Mouse (Mus musculus) ES-E14 (cell line): ENCODE data around the gene Foxd1. TPM values are rescaled to one million over a fixed set of nuclear protein-coding genes. Genes with fewer than 3 reads are reported as not detected.
A peak's percentile ranks its signal among the peaks of the same experiment; 100 is the strongest.

ENCODE experiments used
- DNase-seq: peaks from one replicate; pipeline ENCODE4 v3.0.0-alpha.2; 2013; ENCODE audit warnings: low read depth, low spot score
- H3K27ac ChIP-seq: 2 replicates; pipeline ENCODE4 v1.5.1; 2012; ENCODE audit warnings: low read depth, mild to moderate bottlenecking, low read length, moderate library complexity, mixed read lengths; ENCODE audit not compliant: poor library complexity, insufficient read depth, severe bottlenecking
- H3K36me3 ChIP-seq: 2 replicates; pipeline ENCODE4 v1.6.1; 2012; ENCODE audit warnings: mild to moderate bottlenecking, low read length, moderate library complexity, mixed read lengths; ENCODE audit not compliant: control insufficient read depth, poor library complexity, insufficient read depth, severe bottlenecking
- H3K4me1 ChIP-seq, 2 experiments: fragments of 150-350 bp in 1 of 2; sonication (generic) in 1 of 2; 2 replicates each; pipeline ENCODE4 v1.6.1; 2012; ENCODE audit warnings: low read length in 2 of 2, mild to moderate bottlenecking in 1 of 2, mixed read lengths in 1 of 2; ENCODE audit not compliant: control insufficient read depth in 2 of 2, insufficient read depth in 2 of 2, poor library complexity in 1 of 2
- H3K4me3 ChIP-seq, 2 experiments: fragments of 150-350 bp in 1 of 2; sonication (generic) in 1 of 2; 2 replicates each; pipeline ENCODE4 v1.5.1; 2012; ENCODE audit warnings: low read length in 2 of 2, low read depth in 1 of 2, mild to moderate bottlenecking in 1 of 2, mixed read lengths in 1 of 2; ENCODE audit not compliant: insufficient read depth in 1 of 2, poor library complexity in 1 of 2, severe bottlenecking in 1 of 2
- H3K9ac ChIP-seq: 2 replicates; pipeline ENCODE4 v1.6.1; 2012; ENCODE audit warnings: low read depth, mild to moderate bottlenecking, low read length, mixed read lengths; ENCODE audit not compliant: poor library complexity, insufficient read depth, severe bottlenecking
- H3K9me3 ChIP-seq: fragments of 150-350 bp; sonication (generic); 2 replicates; pipeline ENCODE4 v1.6.1; 2012; ENCODE audit warnings: low read depth, mild to moderate bottlenecking, low read length; ENCODE audit not compliant: control insufficient read depth, insufficient read depth
- CHD2 ChIP-seq: IDR thresholded peaks from 2 replicates; pipeline ENCODE4 v1.6.1; 2014; ENCODE audit warnings: mild to moderate bottlenecking, low read depth, low read length, inconsistent platforms
- HCFC1 ChIP-seq: IDR thresholded peaks from 2 replicates; pipeline ENCODE4 v1.6.1; 2012; ENCODE audit warnings: low read length, inconsistent platforms, borderline replicate concordance; ENCODE audit not compliant: insufficient read depth
- MAFK ChIP-seq: IDR thresholded peaks from 2 replicates; pipeline ENCODE4 v1.6.1; 2014; ENCODE audit warnings: mild to moderate bottlenecking, low read depth, low read length, inconsistent platforms; ENCODE audit not compliant: insufficient read depth
- ZC3H11A ChIP-seq: IDR thresholded peaks from 2 replicates; pipeline ENCODE4 v1.6.1; 2012; ENCODE audit warnings: low read depth, mild to moderate bottlenecking, inconsistent platforms, low read length, borderline replicate concordance
- ZNF384 ChIP-seq: IDR thresholded peaks from 2 replicates; pipeline ENCODE4 v1.6.1; 2012; ENCODE audit warnings: low read depth, low read length, inconsistent platforms
- in situ Hi-C, 2 experiments: fragments of 600-800 bp; cut with MboI; formaldehyde crosslinking; loops; one replicate each; pipeline ENCODE4 v1.15.1; 2025; ENCODE audit warnings: low sequenced_read_pairs in 2 of 2, inconsistent platforms in 1 of 2; ENCODE audit not compliant: unreplicated experiment in 2 of 2
- total RNA-seq: library from RNA; depleted of rRNA; stranded (reverse); fragments of 300-350 nt; gene quantifications from 2 replicates; pipeline ENCODE4 v1.2.3, GENCODE M21; 2012

Gene Foxd1
- total RNA-seq, 1 experiment = 0.22 TPM

- peaks cover 0 to 4% of the 10 kb centered on the region in 2 experiments; a peak in 1 of 4 replicates for H3K4me1 ChIP-seq
- TF ChIP-seq MAFK = no peak
- no peak for TF ChIP-seq ZC3H11A
- in situ Hi-C loops = loop anchor here (10.0 kb wide), 2 partner anchors 90 to 140 kb away; no protein-coding TSS in a partner anchor
- no peak overlapping the region for H3K27ac ChIP-seq
- no peak overlapping the region for H3K4me3 ChIP-seq
- H3K9ac ChIP-seq = no peak overlapping the region
- no peak for DNase-seq
- no peaks in the 10 kb centered on the region for H3K36me3 ChIP-seq
- no peaks in the 10 kb centered on the region for H3K9me3 ChIP-seq
Observed at GRCm38 (mm10) chr13:98365081-98365480, 11.0 kb downstream of the Foxd1 start.

GRCm38 (mm10) chr13:98365766-98366421 is 11.9 kb downstream of the Foxd1 start:
- Histone ChIP-seq H3K4me3 (peak overlapping the region; percentile 37 to 56), H3K9ac (peak overlapping the region; percentile 17; the same call in 1 of the 2 replicates), H3K4me1 (peaks cover 0 to 4% of the 10 kb centered on the region in 2 experiments; a peak in 1 of 4 replicates), H3K36me3 (no peaks in the 10 kb centered on the region), H3K9me3 (no peaks in the 10 kb centered on the region), H3K27ac (no peak overlapping the region)
- in situ Hi-C loops = loop anchor here (10.0 kb wide), 2 partner anchors 89 to 139 kb away; no protein-coding TSS in a partner anchor
- TF ChIP-seq CHD2 (no peak), MAFK (no peak), ZC3H11A (no peak), ZNF384 (no peak), HCFC1 (no peak)
- no peak for DNase-seq

DNA sequence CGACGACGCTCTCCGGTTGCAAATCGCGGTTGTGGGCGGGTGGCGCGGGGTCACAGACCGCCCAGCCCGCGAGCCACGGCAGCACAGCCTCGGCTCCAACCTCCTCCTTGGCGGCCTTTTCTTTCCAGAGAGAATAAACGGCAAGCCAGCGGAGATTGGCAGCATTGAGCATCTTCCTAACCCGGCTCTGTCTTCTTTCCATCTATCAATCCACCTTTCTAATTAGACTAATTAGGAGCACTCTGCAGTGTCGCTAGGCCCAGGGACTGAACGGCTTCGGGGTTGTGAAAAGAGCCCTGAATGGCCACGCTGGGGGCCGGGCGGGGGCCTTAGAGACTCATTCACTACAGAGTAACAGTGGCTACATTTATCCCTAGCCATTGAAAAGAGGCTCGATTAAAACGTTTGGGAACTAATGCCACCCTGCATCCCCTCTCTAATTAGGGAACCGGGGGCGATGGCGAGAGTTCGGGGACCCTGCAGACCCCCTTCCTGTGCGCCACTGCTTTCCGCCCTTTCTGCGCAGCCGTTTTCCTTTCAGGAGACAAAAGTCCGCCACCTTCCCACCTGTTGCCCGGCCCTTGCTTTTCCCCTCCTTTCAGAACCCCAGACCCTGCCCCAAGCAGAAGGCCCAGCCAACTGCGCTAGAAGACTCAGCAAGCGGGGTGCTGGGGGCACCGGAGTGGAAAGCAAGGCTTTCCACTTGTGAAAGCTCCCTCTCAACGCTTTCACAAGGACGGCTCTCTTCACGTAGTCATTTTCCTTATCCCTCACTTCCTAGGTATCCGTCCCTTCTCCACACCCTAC is 12.6 kb downstream of the Foxd1 start:
- Histone ChIP-seq H3K36me3 (no peaks in the 10 kb centered on the region), H3K4me3 (peak overlapping the region; percentile 37 to 56; a peak in 3 of 4 replicates), H3K9me3 (no peaks in the 10 kb centered on the region), H3K27ac (no peak overlapping the region), H3K9ac (peak overlapping the region; percentile 17; the same call in 1 of the 2 replicates), H3K4me1 (peaks cover 0 to 4% of the 10 kb centered on the region in 2 experiments; a peak in 1 of 4 replicates)
- DNase-seq = no peak
- in situ Hi-C loops = loop anchor here (10.0 kb wide), 2 partner anchors 88 to 138 kb away; no protein-coding TSS in a partner anchor
- TF ChIP-seq MAFK (no peak), ZC3H11A (no peak), ZNF384 (no peak), CHD2 (no peak), HCFC1 (no peak)

- H3K4me3 ChIP-seq = no peak overlapping the region
- in situ Hi-C loops = loop anchor here (10.0 kb wide), 2 partner anchors 87 to 137 kb away; no protein-coding TSS in a partner anchor
- H3K27ac ChIP-seq = no peak overlapping the region
Observed at GRCm38 (mm10) chr13:98367601-98368000, 13.6 kb downstream of the Foxd1 start.

More at GRCm38 (mm10) chr13:98367601-98368000, 13.6 kb downstream of the Foxd1 start:
- H3K36me3 ChIP-seq = no peaks in the 10 kb centered on the region
- H3K9ac ChIP-seq = no peak overlapping the region
- no peaks in the 10 kb centered on the region for H3K9me3 ChIP-seq
- TF ChIP-seq CHD2 = no peak
- TF ChIP-seq ZC3H11A = no peak
- no peak for TF ChIP-seq ZNF384
- TF ChIP-seq HCFC1 = no peak
- no peak for TF ChIP-seq MAFK
- peaks cover 0 to 4% of the 10 kb centered on the region in 2 experiments; a peak in 1 of 4 replicates for H3K4me1 ChIP-seq
- no peak for DNase-seq
